Mouse (Mus musculus): ENCODE results near the gene Orc1. TPM values are rescaled to one million over a fixed set of nuclear protein-coding genes. Genes with fewer than 3 reads are reported as not detected.

Orc1 gene
- polyA plus RNA-seq (2015; fragmentation: Nextera tagmentation; extraction: Ambion mirVana), result 17.3 and 19.1 TPM in 2 replicates

- ATAC-seq (ENCODE audit: low read depth), result peak; percentile 98
- Histone ChIP-seq H3K9me3 (replicated peaks; ENCODE audit: control insufficient read depth, low read length) (no peaks in the 10 kb centered on the region), H3K36me3 (ENCODE audit: control insufficient read depth, insufficient read depth) (peaks cover 10% of the 10 kb centered on the region), H3K27me3 (ENCODE audit: control insufficient read depth, insufficient read depth, low read depth, low read length) (no peaks in the 10 kb centered on the region), H3K4me1 (ENCODE audit: control insufficient read depth, low read depth, low read length) (peaks cover 17% of the 10 kb centered on the region), H3K4me3 (ENCODE audit: low read depth, low read length) (peak within 1 kb of the TSS; percentile 93), H3K27ac (ENCODE audit: low read length) (peak within 1 kb of the TSS; percentile 84), H3K9ac (ENCODE audit: low read depth, low read length) (peak within 1 kb of the TSS; percentile 87), H3K4me2 (ENCODE audit: low read depth, low read length) (peak within 1 kb of the TSS; percentile 76)
- under 1% methylated on average over 64 of the region's 64 CpGs for WGBS (ENCODE audit: insufficient replicate concordance)
These were observed at the start of gene Orc1, which contains the start of gene Prpf38a for GRCm38 (mm10) chr4:108578840-108579742. Gene Orc1 (plus strand): TSS chr4:108579423. Gene Prpf38a (minus strand): TSS chr4:108579336.

DNA sequence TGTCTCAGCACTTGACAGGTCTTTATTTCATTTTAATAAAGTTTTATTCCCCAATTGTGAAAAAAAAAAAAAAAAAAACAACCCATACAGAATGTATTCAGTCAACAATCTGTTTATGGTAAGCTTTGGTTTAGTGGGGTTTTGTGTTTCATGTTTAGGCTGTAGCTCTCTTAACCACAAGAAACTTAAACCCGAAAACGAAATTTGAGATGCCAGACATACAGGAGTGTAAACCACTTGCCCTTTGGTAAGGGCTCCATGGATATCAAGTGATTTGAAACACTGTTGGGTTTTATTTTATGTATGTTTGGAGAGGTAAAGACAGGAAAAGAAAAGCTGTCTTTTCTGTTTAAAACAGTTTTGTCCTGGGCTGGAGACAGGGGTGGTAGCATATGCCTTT is 39.5 kb upstream of the Orc1 start:
- 82% methylated on average over 2 of the region's 2 CpGs for WGBS (ENCODE audit: insufficient replicate concordance)
- H3K4me3 ChIP-seq (ENCODE audit: low read depth, low read length), result no peak overlapping the region
- no peak for ATAC-seq (ENCODE audit: low read depth)
- H3K4me2 ChIP-seq (ENCODE audit: low read depth, low read length), result no peak overlapping the region
- no peak overlapping the region for H3K9ac ChIP-seq (ENCODE audit: low read depth, low read length)
- no peak overlapping the region for H3K27ac ChIP-seq (ENCODE audit: low read length)
- no peaks in the 10 kb centered on the region for H3K4me1 ChIP-seq (ENCODE audit: control insufficient read depth, low read depth, low read length)
- no peaks in the 10 kb centered on the region for H3K9me3 ChIP-seq (replicated peaks; ENCODE audit: control insufficient read depth, low read length)
- no peaks in the 10 kb centered on the region for H3K27me3 ChIP-seq (ENCODE audit: control insufficient read depth, insufficient read depth, low read depth, low read length)
- peaks cover 6% of the 10 kb centered on the region for H3K36me3 ChIP-seq (ENCODE audit: control insufficient read depth, insufficient read depth)

- H3K27ac ChIP-seq (ENCODE audit: low read length), result no peak overlapping the region
- H3K9ac ChIP-seq (ENCODE audit: low read depth, low read length), result no peak overlapping the region
- H3K27me3 ChIP-seq (ENCODE audit: control insufficient read depth, insufficient read depth, low read depth, low read length), result no peaks in the 10 kb centered on the region
- H3K4me2 ChIP-seq (ENCODE audit: low read depth, low read length), result no peak overlapping the region
- H3K9me3 ChIP-seq (replicated peaks; ENCODE audit: control insufficient read depth, low read length), result no peaks in the 10 kb centered on the region
- no peak overlapping the region for H3K4me3 ChIP-seq (ENCODE audit: low read depth, low read length)
- H3K4me1 ChIP-seq (ENCODE audit: control insufficient read depth, low read depth, low read length), result no peaks in the 10 kb centered on the region
- ATAC-seq (ENCODE audit: low read depth), result no peak
- H3K36me3 ChIP-seq (ENCODE audit: control insufficient read depth, insufficient read depth), result peaks cover 48% of the 10 kb centered on the region
- WGBS (ENCODE audit: insufficient replicate concordance), result 78% methylated on average over 1 of the region's 1 CpGs
These were observed 14.2 kb upstream of the Orc1 start for GRCm38 (mm10) chr4:108565026-108565425.

- ATAC-seq (ENCODE audit: low read depth), result no peak
- no peak overlapping the region for H3K27ac ChIP-seq (ENCODE audit: low read length)
- no peak overlapping the region for H3K4me2 ChIP-seq (ENCODE audit: low read depth, low read length)
- WGBS (ENCODE audit: insufficient replicate concordance), result 84% methylated on average over 3 of the region's 3 CpGs
- peaks cover 38% of the 10 kb centered on the region for H3K36me3 ChIP-seq (ENCODE audit: control insufficient read depth, insufficient read depth)
- no peak overlapping the region for H3K4me3 ChIP-seq (ENCODE audit: low read depth, low read length)
- peaks cover 4% of the 10 kb centered on the region for H3K4me1 ChIP-seq (ENCODE audit: control insufficient read depth, low read depth, low read length)
- no peaks in the 10 kb centered on the region for H3K9me3 ChIP-seq (replicated peaks; ENCODE audit: control insufficient read depth, low read length)
- H3K9ac ChIP-seq (ENCODE audit: low read depth, low read length), result no peak overlapping the region
- no peaks in the 10 kb centered on the region for H3K27me3 ChIP-seq (ENCODE audit: control insufficient read depth, insufficient read depth, low read depth, low read length)
These were observed 6.6 kb upstream of the Orc1 start for GRCm38 (mm10) chr4:108572644-108573043.

- Histone ChIP-seq H3K4me2 (ENCODE audit: low read depth, low read length) (peak overlapping the region; percentile 76), H3K4me1 (ENCODE audit: control insufficient read depth, low read depth, low read length) (peaks cover 20% of the 10 kb centered on the region), H3K36me3 (ENCODE audit: control insufficient read depth, insufficient read depth) (peaks cover 9% of the 10 kb centered on the region), H3K4me3 (ENCODE audit: low read depth, low read length) (peak overlapping the region; percentile 93), H3K9ac (ENCODE audit: low read depth, low read length) (peak overlapping the region; percentile 87), H3K9me3 (replicated peaks; ENCODE audit: control insufficient read depth, low read length) (no peaks in the 10 kb centered on the region), H3K27ac (ENCODE audit: low read length) (peak overlapping the region; percentile 84), H3K27me3 (ENCODE audit: control insufficient read depth, insufficient read depth, low read depth, low read length) (no peaks in the 10 kb centered on the region)
- WGBS (ENCODE audit: insufficient replicate concordance), result under 1% methylated on average over 16 of the region's 16 CpGs
- no peak for ATAC-seq (ENCODE audit: low read depth)
These were observed 654 bp downstream of the Orc1 start for GRCm38 (mm10) chr4:108579743-108580411.

GRCm38 (mm10) chr4:108593376-108593775 is 14.2 kb downstream of the Orc1 start:
- Histone ChIP-seq H3K4me3 (ENCODE audit: low read depth, low read length) (no peak overlapping the region), H3K4me2 (ENCODE audit: low read depth, low read length) (no peak overlapping the region), H3K9ac (ENCODE audit: low read depth, low read length) (no peak overlapping the region), H3K27me3 (ENCODE audit: control insufficient read depth, insufficient read depth, low read depth, low read length) (no peaks in the 10 kb centered on the region), H3K36me3 (ENCODE audit: control insufficient read depth, insufficient read depth) (peaks cover 25% of the 10 kb centered on the region), H3K27ac (ENCODE audit: low read length) (no peak overlapping the region), H3K9me3 (replicated peaks; ENCODE audit: control insufficient read depth, low read length) (no peaks in the 10 kb centered on the region), H3K4me1 (ENCODE audit: control insufficient read depth, low read depth, low read length) (peaks cover 4% of the 10 kb centered on the region)
- WGBS (ENCODE audit: insufficient replicate concordance), result 94% methylated on average over 2 of the region's 2 CpGs
- no peak for ATAC-seq (ENCODE audit: low read depth)

DNA sequence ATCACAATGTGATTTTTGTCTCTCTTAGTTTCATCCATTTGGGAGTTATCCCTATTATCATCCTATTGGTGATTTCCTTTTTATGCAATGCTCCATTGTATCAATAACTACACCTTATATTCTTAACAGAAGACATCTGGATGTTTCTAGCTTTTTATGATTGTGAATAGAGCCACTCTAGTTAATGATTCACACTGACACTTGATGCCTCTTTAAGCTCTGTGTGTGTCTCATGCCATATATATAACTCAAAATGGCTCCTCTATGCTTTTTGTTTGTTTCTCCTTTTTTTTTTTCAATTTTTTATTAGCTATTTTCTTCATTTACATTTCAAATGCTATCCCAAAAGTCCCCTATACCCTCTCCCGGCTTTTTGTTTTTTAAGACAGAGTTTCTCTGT is 16.6 kb downstream of the Orc1 start:
- H3K4me3 ChIP-seq (ENCODE audit: low read depth, low read length), result no peak overlapping the region
- no peak overlapping the region for H3K27ac ChIP-seq (ENCODE audit: low read length)
- no peak overlapping the region for H3K4me2 ChIP-seq (ENCODE audit: low read depth, low read length)
- WGBS (ENCODE audit: insufficient replicate concordance), result 78% methylated on average over 1 of the region's 1 CpGs
- H3K9ac ChIP-seq (ENCODE audit: low read depth, low read length), result no peak overlapping the region
- no peaks in the 10 kb centered on the region for H3K4me1 ChIP-seq (ENCODE audit: control insufficient read depth, low read depth, low read length)
- ATAC-seq (ENCODE audit: low read depth), result no peak
- no peaks in the 10 kb centered on the region for H3K9me3 ChIP-seq (replicated peaks; ENCODE audit: control insufficient read depth, low read length)
- peaks cover 40% of the 10 kb centered on the region for H3K36me3 ChIP-seq (ENCODE audit: control insufficient read depth, insufficient read depth)
- no peaks in the 10 kb centered on the region for H3K27me3 ChIP-seq (ENCODE audit: control insufficient read depth, insufficient read depth, low read depth, low read length)

- Histone ChIP-seq H3K36me3 (ENCODE audit: control insufficient read depth, insufficient read depth) (peaks cover 41% of the 10 kb centered on the region), H3K9ac (ENCODE audit: low read depth, low read length) (no peak overlapping the region), H3K9me3 (replicated peaks; ENCODE audit: control insufficient read depth, low read length) (no peaks in the 10 kb centered on the region), H3K4me3 (ENCODE audit: low read depth, low read length) (no peak overlapping the region), H3K4me2 (ENCODE audit: low read depth, low read length) (no peak overlapping the region), H3K27ac (ENCODE audit: low read length) (no peak overlapping the region), H3K27me3 (ENCODE audit: control insufficient read depth, insufficient read depth, low read depth, low read length) (no peaks in the 10 kb centered on the region), H3K4me1 (ENCODE audit: control insufficient read depth, low read depth, low read length) (no peaks in the 10 kb centered on the region)
- WGBS (ENCODE audit: insufficient replicate concordance), result 84% methylated on average over 4 of the region's 4 CpGs
- ATAC-seq (ENCODE audit: low read depth), result no peak
These were observed 19.1 kb downstream of the Orc1 start for GRCm38 (mm10) chr4:108598306-108598705.

DNA sequence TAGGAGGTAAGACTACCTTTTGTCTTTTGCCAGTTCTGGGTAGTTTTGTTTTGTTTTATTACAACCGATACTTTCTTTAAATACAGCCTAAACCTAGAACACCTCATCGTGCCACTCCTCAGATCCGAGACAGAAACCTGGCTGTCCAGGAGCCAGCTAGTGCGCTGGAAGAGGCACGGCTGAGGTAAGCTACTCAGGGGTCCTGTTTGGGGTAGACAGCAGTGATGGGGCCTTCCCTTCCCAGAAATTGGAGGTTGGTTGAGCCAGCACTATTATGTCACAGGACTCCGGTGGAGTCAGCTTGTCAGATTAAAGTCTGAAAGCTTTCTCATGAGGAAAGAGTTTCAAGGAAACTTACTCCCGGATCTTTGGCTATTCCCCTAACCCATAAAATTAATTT is 22.6 kb downstream of the Orc1 start:
- Histone ChIP-seq H3K4me1 (ENCODE audit: control insufficient read depth, low read depth, low read length) (no peaks in the 10 kb centered on the region), H3K36me3 (ENCODE audit: control insufficient read depth, insufficient read depth) (peaks cover 48% of the 10 kb centered on the region), H3K9ac (ENCODE audit: low read depth, low read length) (no peak overlapping the region), H3K27ac (ENCODE audit: low read length) (no peak overlapping the region), H3K9me3 (replicated peaks; ENCODE audit: control insufficient read depth, low read length) (no peaks in the 10 kb centered on the region), H3K4me3 (ENCODE audit: low read depth, low read length) (no peak overlapping the region), H3K27me3 (ENCODE audit: control insufficient read depth, insufficient read depth, low read depth, low read length) (no peaks in the 10 kb centered on the region), H3K4me2 (ENCODE audit: low read depth, low read length) (no peak overlapping the region)
- ATAC-seq (ENCODE audit: low read depth), result no peak
- WGBS (ENCODE audit: insufficient replicate concordance), result 92% methylated on average over 7 of the region's 7 CpGs
